Mouse (Mus musculus) forebrain, embryonic 16.5 days (tissue): ENCODE data around the gene Zbtb33. TPM values are rescaled to one million over a fixed set of nuclear protein-coding genes. Genes with fewer than 3 reads are reported as not detected.

Experiments used
- microRNA-seq: library from miRNA; unstranded; fragments of <30 nt; microRNA quantifications from one replicate; pipeline ENCODE4, GENCODE M21; 2017
- polyA plus RNA-seq: library from polyadenylated mRNA; unstranded; fragments of >200 nt; fragmentation: Nextera tagmentation; extraction: Ambion mirVana; gene quantifications from 2 replicates; pipeline ENCODE4 v1.2.1, GENCODE M21; 2015

Gene Zbtb33
- polyA plus RNA-seq, 1 experiment from 2014 or later, result 4.6 TPM

Small RNA genes lying within 50 kb of the gene (microRNA-seq; reads per million reads assigned to microRNA genes)
- not detected for gene Mir3110

Other genes with a start within 250 kb of the Zbtb33 start
- not detected in 2 replicates for gene Btg1-ps1, start 171.0 kb upstream of the Zbtb33 start, polyA plus RNA-seq
- gene Btg1-ps2, start 146.7 kb upstream of the Zbtb33 start, polyA plus RNA-seq, result not detected in 2 replicates
- gene Rhox10, start 123.3 kb upstream of the Zbtb33 start, polyA plus RNA-seq, result not detected in 2 replicates
- gene Rhox11, start 104.7 kb upstream of the Zbtb33 start, polyA plus RNA-seq, result not detected in 2 replicates
- not detected in 2 replicates for gene Rhox12, start 78.9 kb upstream of the Zbtb33 start, polyA plus RNA-seq
- not detected in 2 replicates for gene Rhox13, start 68.6 kb upstream of the Zbtb33 start, polyA plus RNA-seq
- 10.9 and 16.3 TPM in 2 replicates for gene Tmem255a, start 62.6 kb downstream of the Zbtb33 start, polyA plus RNA-seq
- 0.11 TPM in 1 of 2 replicates, not detected in the other for gene Atp1b4, start 126.4 kb downstream of the Zbtb33 start, polyA plus RNA-seq